Mouse (Mus musculus): ENCODE measurements around the gene Cd68. TPM values are rescaled to one million over a fixed set of nuclear protein-coding genes. Genes with fewer than 3 reads are reported as not detected.
"Not testable (repeated sequence)": the region's sequence is repeated elsewhere in the genome, so short reads cannot be mapped to it uniquely, and the experiment has no call there.

Cd68 gene
- total RNA-seq, 2 experiments from 2014 or later, result 4.0 to 6.0 TPM

GRCm38 (mm10) chr11:69622406-69622805 lies 43.5 kb downstream of the Cd68 start:
- DNase-seq, result no peak

GRCm38 (mm10) chr11:69621571-69622268 lies 44.2 kb downstream of the Cd68 start, which contains the start of gene Sat2:
Gene Sat2, plus strand, starts transcription at chr11:69622024.
- DNase-seq, result peak; percentile 63

- DNase-seq, result no peak
Measured at GRCm38 (mm10) chr11:69620394-69621081, 45.4 kb downstream of the Cd68 start.

- DNase-seq, result no peak
Measured at GRCm38 (mm10) chr11:69617805-69618204, 48.1 kb downstream of the Cd68 start, which contains the start of gene Shbg. Gene Shbg, minus strand, starts transcription at chr11:69617905.

GRCm38 (mm10) chr11:69616781-69617180 lies 49.2 kb downstream of the Cd68 start:
- no peak for DNase-seq

GRCm38 (mm10) chr11:69614257-69614588 lies 51.7 kb downstream of the Cd68 start:
- not testable (repeated sequence) for DNase-seq

Small RNA genes lying within 50 kb of the gene (microRNA-seq; reads per million reads assigned to microRNA genes)
- gene Mir1934 (4.1 to 8.0 reads per million in 2 experiments), gene Mir467f (0 reads per million in 2 experiments)

Other genes with a start within 250 kb of the Cd68 start
- gene Dnah2, start 117.0 kb downstream of the Cd68 start, total RNA-seq (2021), result under 1 TPM; 0.20 to 0.50 TPM
- 100 to 1,000 TPM in 1 of 2 experiments, 10 to 100 TPM in 1; 98.5 to 117 TPM for gene Efnb3, start 105.9 kb downstream of the Cd68 start, total RNA-seq (2021)
- 1 to 10 TPM; 5.8 to 7.0 TPM for gene Wrap53, start 85.9 kb downstream of the Cd68 start, total RNA-seq (2021)
- gene Trp53, start 85.8 kb downstream of the Cd68 start, total RNA-seq (2021), result 10 to 100 TPM; 41.6 to 46.1 TPM
- gene Atp1b2, start 60.2 kb downstream of the Cd68 start, total RNA-seq (2021), result 10 to 100 TPM; 27.0 to 29.1 TPM
- gene Shbg, start 48.2 kb downstream of the Cd68 start, total RNA-seq (2021), result not detected
- 1 to 10 TPM; 5.3 to 6.7 TPM for gene Sat2, start 44.1 kb downstream of the Cd68 start, total RNA-seq (2021)
- gene Fxr2, start 33.2 kb downstream of the Cd68 start, total RNA-seq (2021), result 10 to 100 TPM; 81.4 to 83.6 TPM
- gene Sox15, start 10.8 kb downstream of the Cd68 start, total RNA-seq (2021), result not detected
- gene Mpdu1, start 3.5 kb downstream of the Cd68 start, total RNA-seq (2021), result 10 to 100 TPM; 34.3 to 36.3 TPM
- gene Eif4a1, start 6.3 kb upstream of the Cd68 start, total RNA-seq (2021), result 100 to 1,000 TPM; 535 to 537 TPM
- 10 to 100 TPM; 58.0 to 61.3 TPM for gene Senp3, start 15.9 kb upstream of the Cd68 start, total RNA-seq (2021)
- gene Tnfsf13, start 19.6 kb upstream of the Cd68 start, total RNA-seq (2021), result 1 to 10 TPM; 2.3 to 2.6 TPM
- gene Tnfsf12, start 29.7 kb upstream of the Cd68 start, total RNA-seq (2021), result 10 to 100 TPM; 13.7 to 16.4 TPM
- 1 to 10 TPM; 1.9 to 3.0 TPM for gene Tnfsfm13, start 29.9 kb upstream of the Cd68 start, total RNA-seq (2021)
- 10 to 100 TPM; 53.7 TPM for gene Polr2a, start 92.5 kb upstream of the Cd68 start, total RNA-seq (2021)
- gene Slc35g3, start 95.8 kb upstream of the Cd68 start, total RNA-seq (2021), result not detected
- gene Zbtb4, start 99.8 kb upstream of the Cd68 start, total RNA-seq (2021), result 10 to 100 TPM; 34.1 to 36.8 TPM
- 1 to 10 TPM; 3.1 to 5.1 TPM for gene Chrnb1, start 129.8 kb upstream of the Cd68 start, total RNA-seq (2021)
- 1 to 10 TPM; 3.1 to 3.7 TPM for gene Fgf11, start 135.7 kb upstream of the Cd68 start, total RNA-seq (2021)
- under 1 TPM; 0.60 to 0.92 TPM for gene Tmem102, start 139.5 kb upstream of the Cd68 start, total RNA-seq (2021)
- not detected for gene Gm39566, start 149.1 kb upstream of the Cd68 start, total RNA-seq (2021)
- not detected for gene Spem2, start 152.3 kb upstream of the Cd68 start, total RNA-seq (2021)
- not detected for gene Spem1, start 156.0 kb upstream of the Cd68 start, total RNA-seq (2021)
- 10 to 100 TPM; 11.0 to 11.6 TPM for gene Nlgn2, start 171.6 kb upstream of the Cd68 start, total RNA-seq (2021)
- 100 to 1,000 TPM; 143 to 166 TPM for gene Tmem256, start 172.4 kb upstream of the Cd68 start, total RNA-seq (2021)
- 10 to 100 TPM; 59.7 to 59.9 TPM for gene Plscr3, start 180.2 kb upstream of the Cd68 start, total RNA-seq (2021)
- gene Tnk1, start 192.6 kb upstream of the Cd68 start, total RNA-seq (2021), result not detected
- not detected for gene Tmem95, start 211.9 kb upstream of the Cd68 start, total RNA-seq (2021)
- gene Kctd11, start 215.3 kb upstream of the Cd68 start, total RNA-seq (2021), result 1 to 10 TPM; 3.3 TPM
- gene Acap1, start 229.4 kb upstream of the Cd68 start, total RNA-seq (2021), result 1 to 10 TPM; 2.8 to 3.2 TPM
- 1 to 10 TPM; 5.2 to 6.2 TPM for gene 2810408A11Rik, start 234.8 kb upstream of the Cd68 start, total RNA-seq (2021)
- 10 to 100 TPM; 45.8 to 48.5 TPM for gene Neurl4, start 234.9 kb upstream of the Cd68 start, total RNA-seq (2021)
- gene Gps2, start 247.7 kb upstream of the Cd68 start, total RNA-seq (2021), result 10 to 100 TPM; 29.6 to 33.0 TPM